Mouse (Mus musculus) olfactory bulb, adult 2 months (tissue): ENCODE results near the gene Hrc.

ENCODE experiments used
- CTCF ChIP-seq: fragments of 200-500 bp; IDR thresholded peaks from 2 replicates; pipeline ENCODE4 v1.5.1; 2012; ENCODE audit warnings: low read depth, mild to moderate bottlenecking, low read length, moderate library complexity; ENCODE audit not compliant: insufficient read depth
- POLR2A ChIP-seq: fragments of 200-500 bp; IDR thresholded peaks from 2 replicates; pipeline ENCODE4 v1.6.1; 2012; ENCODE audit warnings: mild to moderate bottlenecking, low read depth, low read length, moderate library complexity; ENCODE audit not compliant: insufficient read depth

GRCm38 (mm10) chr7:45365742-45366651 lies 30.9 kb downstream of the Hrc start:
- no peak for TF ChIP-seq CTCF
- no peak for TF ChIP-seq POLR2A
